Mouse (Mus musculus): Measurements from ENCODE around the gene Olfr117. TPM values are rescaled to one million over a fixed set of nuclear protein-coding genes. Genes with fewer than 3 reads are reported as not detected.
"Not testable (repeated sequence)": the region's sequence is repeated elsewhere in the genome, so short reads cannot be mapped to it uniquely, and the experiment has no call there.

Olfr117 gene
- not detected in 2 replicates for total RNA-seq (2012; rRNA removed)
- not detected in 2 replicates for total RNA-seq (2014; rRNA removed)
- polyA plus RNA-seq (2012; ENCODE audit: insufficient read length, low read depth): not detected in 2 replicates

DNA sequence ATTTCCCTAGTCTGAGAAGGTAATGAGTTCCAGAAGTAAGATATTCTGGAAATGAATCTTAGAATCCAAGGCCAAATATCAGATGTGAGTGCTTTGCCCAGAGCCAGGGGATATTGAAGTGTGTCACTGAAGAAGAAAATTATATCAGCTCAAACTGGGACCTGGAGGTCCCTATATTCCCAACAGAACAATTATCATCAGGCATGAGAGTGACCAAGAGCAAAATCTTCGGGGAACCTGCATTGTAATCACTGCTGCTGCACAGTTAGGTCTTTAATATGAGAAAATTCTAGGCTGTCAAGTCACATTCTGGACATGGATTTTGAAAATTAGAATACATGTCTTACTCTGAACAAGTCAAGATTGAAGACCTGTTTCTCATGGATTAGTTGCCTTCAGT, at the start of gene Olfr117:
Olfr117 (minus strand) TSS at position 101 of the 400 bp plus-strand sequence.
- H3K27ac ChIP-seq (ENCODE audit: insufficient read depth, low read depth): no peak within 1 kb of the TSS
- H3K4me3 ChIP-seq (replicated peaks in 1 of 3; ENCODE audit: low read depth in 2 of 3, low read length in 2 of 3, poor library complexity in 1 of 3): no peak within 1 kb of the TSS
- H3K4me2 ChIP-seq (ENCODE audit: insufficient read depth, low read depth, poor library complexity, severe bottlenecking): no peak within 1 kb of the TSS
- H3K4me1 ChIP-seq (ENCODE audit: control insufficient read depth in 1 of 2, insufficient read depth in 2 of 2): no peaks in the 10 kb centered on the region
- no peaks in the 10 kb centered on the region for H3K79me2 ChIP-seq (replicated peaks; ENCODE audit: control insufficient read depth, extremely low read depth, insufficient read depth, poor library complexity, severe bottlenecking)
- no peaks in the 10 kb centered on the region for H3K36me3 ChIP-seq (replicated peaks in 1 of 2; ENCODE audit: control insufficient read depth in 1 of 2, insufficient read depth in 1 of 2, low read length in 1 of 2)
- no peaks in the 10 kb centered on the region for H3K27me3 ChIP-seq (replicated peaks)
- H3K9ac ChIP-seq (ENCODE audit: insufficient read depth, low read depth): no peak within 1 kb of the TSS
- dilution Hi-C loops (cut with MboI; ENCODE audit: extremely low pct_ligation_motif_present, extremely low pct_unique_long_range_greater_than_20kb, low sequenced_read_pairs) (no loop called here), in situ Hi-C loops (cut with MboI; ENCODE audit: low pct_ligation_motif_present, low pct_unique_long_range_greater_than_20kb, low sequenced_read_pairs) (no loop called here)
- no peak for DNase-seq (ENCODE audit: extremely low read depth)
- peaks cover 3% of the 10 kb centered on the region for H3K9me3 ChIP-seq (replicated peaks; ENCODE audit: low read length)
- TF ChIP-seq NELFE (IDR thresholded peaks at IDR 0.05; ENCODE audit: low read depth, low read length) (no peak), HCFC1 (IDR thresholded peaks at IDR 0.05; ENCODE audit: low read depth, low read length) (no peak), PAX5 (IDR thresholded peaks at IDR 0.05; ENCODE audit: low read length) (no peak), E2F4 (IDR thresholded peaks at IDR 0.05; ENCODE audit: insufficient replicate concordance, low read depth, low read length) (no peak), CTCF (conservative IDR thresholded peaks at IDR 0.05 in 1 of 2, IDR thresholded peaks at IDR 0.05 in 1 of 2; ENCODE audit: low read depth in 2 of 2, low read length in 2 of 2) (no peak), JUND (conservative IDR thresholded peaks at IDR 0.05; ENCODE audit: low read depth, low read length) (no peak), MEF2A (IDR thresholded peaks at IDR 0.05; ENCODE audit: borderline replicate concordance, low read depth, low read length) (no peak), RCOR1 (conservative IDR thresholded peaks at IDR 0.05; ENCODE audit: low read depth, low read length) (no peak), MXI1 (IDR thresholded peaks at IDR 0.05; ENCODE audit: low read depth, low read length) (no peak), ZMIZ1 (IDR thresholded peaks at IDR 0.05; ENCODE audit: low read depth, low read length) (no peak), CHD2 (IDR thresholded peaks at IDR 0.05; ENCODE audit: low read length) (no peak), RAD21 (IDR thresholded peaks at IDR 0.05; ENCODE audit: low read depth, low read length) (no peak), ZKSCAN1 (IDR thresholded peaks at IDR 0.05; ENCODE audit: borderline replicate concordance, low read depth, low read length) (no peak), NRF1 (IDR thresholded peaks at IDR 0.05; ENCODE audit: low read depth, low read length) (no peak), MYC (IDR thresholded peaks at IDR 0.05; ENCODE audit: low read depth, low read length) (no peak), UBTF (IDR thresholded peaks at IDR 0.05; ENCODE audit: low read depth, low read length) (no peak), MAFK (IDR thresholded peaks at IDR 0.05; ENCODE audit: insufficient replicate concordance, low read length) (no peak)

DNA sequence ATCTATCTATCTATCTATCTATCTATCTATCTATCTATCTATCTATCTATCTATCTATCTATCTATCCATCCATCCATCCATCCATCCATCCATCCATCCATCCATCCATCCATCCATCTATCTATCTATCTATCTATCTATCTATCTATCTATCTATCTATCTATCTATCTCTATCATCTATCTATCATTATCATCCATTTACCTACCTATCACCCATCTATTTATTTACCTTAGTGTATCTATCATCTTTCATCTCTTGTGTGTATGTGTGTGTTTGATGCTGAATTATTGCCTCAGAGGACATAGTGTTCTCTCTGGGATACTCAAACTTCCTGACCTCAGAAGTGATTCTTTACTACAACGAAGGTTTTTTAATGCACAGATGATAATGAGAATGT, 32.7 kb upstream of the Olfr117 start, which contains the start of gene Olfr119:
Olfr119 (plus strand) TSS at position 301 of the 400 bp plus-strand sequence.
- H3K36me3 ChIP-seq (replicated peaks in 1 of 2; ENCODE audit: control insufficient read depth in 1 of 2, insufficient read depth in 1 of 2, low read length in 1 of 2); dilution Hi-C loops (cut with MboI; ENCODE audit: extremely low pct_ligation_motif_present, extremely low pct_unique_long_range_greater_than_20kb, low sequenced_read_pairs); H3K9me3 ChIP-seq (replicated peaks; ENCODE audit: low read length); H3K4me1 ChIP-seq (ENCODE audit: control insufficient read depth in 1 of 2, insufficient read depth in 2 of 2); H3K27ac ChIP-seq (ENCODE audit: insufficient read depth, low read depth); H3K27me3 ChIP-seq (replicated peaks); in situ Hi-C loops (cut with MboI; ENCODE audit: low pct_ligation_motif_present, low pct_unique_long_range_greater_than_20kb, low sequenced_read_pairs); DNase-seq (ENCODE audit: extremely low read depth); H3K4me2 ChIP-seq (ENCODE audit: insufficient read depth, low read depth, poor library complexity, severe bottlenecking); H3K4me3 ChIP-seq (replicated peaks in 1 of 3; ENCODE audit: low read depth in 2 of 3, low read length in 2 of 3, poor library complexity in 1 of 3); H3K9ac ChIP-seq (ENCODE audit: insufficient read depth, low read depth); H3K79me2 ChIP-seq (replicated peaks; ENCODE audit: control insufficient read depth, extremely low read depth, insufficient read depth, poor library complexity, severe bottlenecking): not testable (repeated sequence)

Measured in CH12.LX (cell line).